Mouse (Mus musculus): ENCODE data around the gene Tas2r110. TPM values are rescaled to one million over a fixed set of nuclear protein-coding genes. Genes with fewer than 3 reads are reported as not detected.

Tas2r110 gene
- not detected for total RNA-seq (2022)

DNA sequence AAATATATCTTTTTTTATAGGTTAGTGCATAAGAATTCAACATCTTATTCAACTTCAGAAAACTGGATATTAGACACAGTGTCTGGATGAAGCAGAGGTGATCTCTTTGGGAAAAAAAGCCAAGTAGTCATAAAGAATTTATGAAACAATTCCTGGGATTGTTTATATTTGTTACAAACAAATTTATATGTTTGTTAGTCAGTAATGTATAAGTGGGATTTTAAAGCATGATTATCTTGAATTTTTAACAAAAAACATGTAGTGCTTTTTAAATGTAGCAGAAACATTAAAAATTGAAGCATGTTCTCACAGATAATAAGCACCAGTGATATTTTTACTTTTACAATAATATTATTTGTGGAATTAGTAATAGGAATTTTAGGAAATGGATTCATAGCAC is at the start of gene Tas2r110:
TSS of gene Tas2r110 (plus strand) at position 301 of the 400 bp plus-strand sequence.
- no peak for DNase-seq

DNA sequence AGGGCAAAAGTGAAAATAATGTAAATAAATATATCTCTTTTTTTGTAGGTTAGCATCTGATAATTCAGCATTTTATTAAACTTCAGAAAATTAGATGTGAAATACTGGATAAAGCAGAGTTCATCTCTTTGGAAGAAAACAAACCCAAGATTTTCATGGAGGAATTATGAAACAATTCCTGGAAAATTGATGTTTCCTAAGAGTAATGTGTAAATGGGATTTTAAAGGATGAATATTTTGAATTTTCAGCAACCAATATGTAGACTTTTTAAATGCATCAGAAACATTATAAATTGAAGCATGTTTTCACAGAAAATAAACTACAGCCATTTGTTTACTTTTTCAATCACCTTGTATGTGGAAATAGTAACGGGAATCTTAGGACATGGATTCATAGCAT is 21.0 kb upstream of the Tas2r110 start, which contains the start of gene Tas2r123:
TSS of gene Tas2r123 (plus strand) at position 301 of the 400 bp plus-strand sequence.
- no peak for DNase-seq

DNA sequence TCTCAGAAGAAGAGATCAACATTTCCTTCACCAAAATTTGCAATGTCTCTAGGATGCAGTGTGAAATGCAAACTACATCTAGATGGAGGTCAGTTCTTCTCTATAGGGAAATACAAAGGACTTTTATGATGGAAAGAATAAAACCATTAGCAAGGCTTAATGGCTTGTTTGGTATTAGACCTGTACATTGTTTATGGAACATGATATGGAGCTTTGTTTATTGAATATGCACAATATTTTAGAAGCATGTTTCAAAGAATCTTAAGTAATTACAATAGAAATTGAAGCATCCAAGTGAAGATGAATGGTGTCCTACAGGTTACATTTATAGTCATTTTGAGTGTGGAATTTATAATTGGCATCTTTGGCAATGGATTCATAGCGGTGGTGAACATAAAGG is 12.7 kb upstream of the Tas2r110 start, which contains the start of gene Tas2r116:
TSS of gene Tas2r116 (plus strand) at position 301 of the 400 bp plus-strand sequence.
- no peak for DNase-seq

DNA sequence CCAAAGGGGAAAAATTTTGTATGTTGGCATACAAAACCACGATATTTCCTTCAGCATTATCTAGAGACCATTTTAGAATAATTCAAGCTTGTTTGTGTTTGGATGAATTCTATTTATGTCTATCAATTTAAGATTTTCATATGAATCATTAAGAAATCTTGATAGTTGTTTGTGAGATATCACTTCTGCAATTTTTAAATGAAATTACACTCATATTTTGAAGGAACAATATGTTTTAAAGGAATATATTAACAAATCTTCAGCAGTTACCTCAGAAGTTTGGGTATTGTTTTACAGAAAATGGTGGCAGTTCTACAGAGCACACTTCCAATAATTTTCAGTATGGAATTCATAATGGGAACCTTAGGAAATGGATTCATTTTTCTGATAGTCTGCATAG is 24.9 kb downstream of the Tas2r110 start, which contains the start of gene Tas2r113:
TSS of gene Tas2r113 (plus strand) at position 301 of the 400 bp plus-strand sequence.
- DNase-seq = no peak

DNA sequence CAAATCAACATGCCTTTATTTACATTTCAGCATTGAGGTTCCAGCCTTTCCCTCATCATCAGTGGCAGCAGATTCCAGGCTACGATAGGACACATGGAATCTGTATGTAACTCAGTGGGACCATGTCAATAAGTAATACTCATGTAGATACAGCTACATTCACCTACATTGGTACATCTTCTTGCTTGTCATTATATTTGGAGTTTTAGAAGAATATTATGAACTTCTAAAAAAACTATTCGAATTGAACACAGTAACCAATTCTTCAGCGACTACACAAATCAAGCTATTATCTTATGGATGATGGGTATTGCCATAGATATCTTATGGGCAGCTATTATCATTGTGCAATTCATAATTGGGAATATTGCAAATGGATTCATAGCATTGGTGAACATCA is 41.5 kb downstream of the Tas2r110 start, which contains the start of gene Tas2r125:
TSS of gene Tas2r125 (plus strand) at position 301 of the 400 bp plus-strand sequence.
- DNase-seq = no peak

Other genes starting within 250 kb of the Tas2r110 start
- not detected for gene A630073D07Rik, start 216.5 kb upstream of the Tas2r110 start, total RNA-seq (2022)
- gene Tas2r120, start 211.1 kb upstream of the Tas2r110 start, total RNA-seq (2022) = not detected
- not detected for gene Tas2r121, start 167.0 kb upstream of the Tas2r110 start, total RNA-seq (2022)
- gene Tas2r122, start 156.1 kb upstream of the Tas2r110 start, total RNA-seq (2022) = not detected
- not detected for gene Tas2r115, start 130.0 kb upstream of the Tas2r110 start, total RNA-seq (2022)
- gene Tas2r124, start 113.3 kb upstream of the Tas2r110 start, total RNA-seq (2022) = not detected
- gene Tas2r102, start 105.9 kb upstream of the Tas2r110 start, total RNA-seq (2022) = not detected
- not detected for gene Tas2r136, start 89.8 kb upstream of the Tas2r110 start, total RNA-seq (2022)
- gene Tas2r117, start 65.2 kb upstream of the Tas2r110 start, total RNA-seq (2022) = not detected
- gene Tas2r123, start 20.9 kb upstream of the Tas2r110 start, total RNA-seq (2022) = not detected
- gene Tas2r116, start 12.6 kb upstream of the Tas2r110 start, total RNA-seq (2022) = not detected
- not detected for gene Tas2r113, start 25.0 kb downstream of the Tas2r110 start, total RNA-seq (2022)
- gene Tas2r125, start 41.6 kb downstream of the Tas2r110 start, total RNA-seq (2022) = not detected
- not detected for gene Tas2r129, start 83.1 kb downstream of the Tas2r110 start, total RNA-seq (2022)
- gene Tas2r131, start 89.9 kb downstream of the Tas2r110 start, total RNA-seq (2022) = not detected
- gene Tas2r109, start 113.0 kb downstream of the Tas2r110 start, total RNA-seq (2022) = not detected
- not detected for gene Tas2r103, start 169.1 kb downstream of the Tas2r110 start, total RNA-seq (2022)
- gene Tas2r140, start 187.8 kb downstream of the Tas2r110 start, total RNA-seq (2022) = not detected
- gene Smim10l1, start 236.9 kb downstream of the Tas2r110 start, total RNA-seq (2022) = 10 to 100 TPM; 73.7 to 95.2 (median 84.8) TPM

Data from adrenal gland, adult 8-10 months (tissue).